Mouse (Mus musculus) ES-Bruce4 (cell line): ENCODE data around the gene Slc6a1.

Source experiments
- CTCF ChIP-seq: IDR thresholded peaks from one replicate; pipeline ENCODE4 v1.8.1; 2011; ENCODE audit warnings: low read depth, low read length
- EP300 ChIP-seq: IDR thresholded peaks from 2 replicates; pipeline ENCODE4 v1.6.1; 2011; ENCODE audit warnings: low read depth, low read length; ENCODE audit not compliant: insufficient read depth
- POLR2A ChIP-seq: IDR thresholded peaks from one replicate; pipeline ENCODE4 v1.8.1; 2011; ENCODE audit warnings: low read length; ENCODE audit not compliant: insufficient read depth

- TF ChIP-seq CTCF: no peak
- TF ChIP-seq POLR2A: no peak
- no peak for TF ChIP-seq EP300
Measured at GRCm38 (mm10) chr6:114331926-114332325, 49.5 kb downstream of the Slc6a1 start.
